Mouse (Mus musculus) left cerebral cortex, postnatal 36 days (tissue): Measurements from ENCODE around the gene Ticrr. TPM values are rescaled to one million over a fixed set of nuclear protein-coding genes. Genes with fewer than 3 reads are reported as not detected.
A peak's percentile ranks its signal among the peaks of the same experiment; 100 is the strongest.

ENCODE experiments used
- DNase-seq, 2 experiments: peaks; one replicate each; pipeline ENCODE4 v3.0.0; 2021 to 2022; ENCODE audit warnings: low spot score in 2 of 2, mixed read lengths in 1 of 2
- intact Hi-C: fragments of 180-260 bp; cut with DNase I; formaldehyde crosslinking; loops from one replicate; pipeline ENCODE4 v1.15.1; 2025
- total RNA-seq, 2 experiments: library from RNA; stranded (reverse); gene quantifications; 2 replicates each; pipeline ENCODE4 v1.2.3; 2021

The Ticrr gene
- under 1 TPM; 0.17 to 0.20 TPM for total RNA-seq

GRCm38 (mm10) chr7:79659578-79660290 is at the start of gene Ticrr:
Ticrr (plus strand) TSS chr7:79660196.
- peak; percentile 88 to 93 for DNase-seq
- intact Hi-C loops: no loop called here

GRCm38 (mm10) chr7:79611901-79612300 is 48.1 kb upstream of the Ticrr start:
- intact Hi-C loops: loop anchor here (2.0 kb wide), 2 partner anchors 37 to 117 kb away; no protein-coding TSS in a partner anchor
- no peak for DNase-seq

- DNase-seq: peak in 1 of 2 experiments; percentile 52
- intact Hi-C loops: loop anchor here (2.0 kb wide), 2 partner anchors 36 to 116 kb away; no protein-coding TSS in a partner anchor
These were observed 47.2 kb upstream of the Ticrr start for GRCm38 (mm10) chr7:79612783-79613182.

- intact Hi-C loops: loop anchor here (2.0 kb wide), 2 partner anchors 35 to 115 kb away; no protein-coding TSS in a partner anchor
- DNase-seq: no peak
These were observed 46.7 kb upstream of the Ticrr start for GRCm38 (mm10) chr7:79613314-79613713.

- intact Hi-C loops: no loop called here
These were observed 45.0 kb upstream of the Ticrr start for GRCm38 (mm10) chr7:79615008-79615407.

GRCm38 (mm10) chr7:79615941-79616340 is 44.1 kb upstream of the Ticrr start:
- DNase-seq: no peak
- intact Hi-C loops: no loop called here

More at GRCm38 (mm10) chr7:79615008-79615407, 45.0 kb upstream of the Ticrr start:
- no peak for DNase-seq

- DNase-seq: no peak
- intact Hi-C loops: no loop called here
These were observed 42.6 kb upstream of the Ticrr start, which contains the start of gene Rhcg for GRCm38 (mm10) chr7:79617418-79617817. Rhcg (minus strand) TSS chr7:79617657.

- intact Hi-C loops: no loop called here
- no peak for DNase-seq
These were observed 40.5 kb upstream of the Ticrr start for GRCm38 (mm10) chr7:79619493-79619892.

- no peak for DNase-seq
- intact Hi-C loops: no loop called here
These were observed 36.9 kb upstream of the Ticrr start for GRCm38 (mm10) chr7:79623086-79623485.

GRCm38 (mm10) chr7:79626170-79626569 is 33.8 kb upstream of the Ticrr start:
- DNase-seq: no peak
- intact Hi-C loops: no loop called here

GRCm38 (mm10) chr7:79628271-79628913 is 31.6 kb upstream of the Ticrr start:
- DNase-seq: no peak
- intact Hi-C loops: no loop called here

GRCm38 (mm10) chr7:79631773-79632348 is 28.1 kb upstream of the Ticrr start:
- intact Hi-C loops: no loop called here
- no peak for DNase-seq

- intact Hi-C loops: no loop called here
- DNase-seq: no peak
These were observed 12.8 kb upstream of the Ticrr start for GRCm38 (mm10) chr7:79647233-79647632.

- DNase-seq: peak; percentile 39 to 41
- intact Hi-C loops: loop anchor here (2.0 kb wide), 1 partner anchor 36 kb away; no protein-coding TSS in a partner anchor
These were observed 11.0 kb upstream of the Ticrr start for GRCm38 (mm10) chr7:79649005-79649404.

GRCm38 (mm10) chr7:79654185-79654584 is 5.8 kb upstream of the Ticrr start:
- intact Hi-C loops: loop anchor here (5.0 kb wide), 1 partner anchor 157 kb away; no protein-coding TSS in a partner anchor
- no peak for DNase-seq

- intact Hi-C loops: loop anchor here (5.0 kb wide), 1 partner anchor 157 kb away; no protein-coding TSS in a partner anchor
- DNase-seq: no peak
These were observed 5.4 kb upstream of the Ticrr start for GRCm38 (mm10) chr7:79654586-79654985.

GRCm38 (mm10) chr7:79660291-79661150 is 525 bp downstream of the Ticrr start:
- intact Hi-C loops: no loop called here
- DNase-seq: peak in 1 of 2 experiments; percentile 4

GRCm38 (mm10) chr7:79661253-79661890 is 1.4 kb downstream of the Ticrr start:
- intact Hi-C loops: no loop called here

GRCm38 (mm10) chr7:79666690-79667089 is 6.7 kb downstream of the Ticrr start:
- intact Hi-C loops: no loop called here
- no peak for DNase-seq

More at GRCm38 (mm10) chr7:79661253-79661890, 1.4 kb downstream of the Ticrr start:
- DNase-seq: no peak
